Mouse (Mus musculus) embryonic fibroblast, embryonic 13.5 days (primary cell): ENCODE results near the gene Mettl7a3.
"Not testable (repeated sequence)": the region's sequence is repeated elsewhere in the genome, so short reads cannot be mapped to it uniquely, and the experiment has no call there.

Source experiments
- CTCF ChIP-seq: IDR thresholded peaks from 2 replicates; pipeline ENCODE4 v1.5.1; 2011; ENCODE audit warnings: mild to moderate bottlenecking, control low read depth, low read length, moderate library complexity, borderline replicate concordance; ENCODE audit not compliant: insufficient read depth
- POLR2A ChIP-seq: IDR thresholded peaks from 2 replicates; pipeline ENCODE4 v1.6.1; 2011; ENCODE audit warnings: low read depth, mild to moderate bottlenecking, control low read depth, low read length, moderate library complexity

DNA sequence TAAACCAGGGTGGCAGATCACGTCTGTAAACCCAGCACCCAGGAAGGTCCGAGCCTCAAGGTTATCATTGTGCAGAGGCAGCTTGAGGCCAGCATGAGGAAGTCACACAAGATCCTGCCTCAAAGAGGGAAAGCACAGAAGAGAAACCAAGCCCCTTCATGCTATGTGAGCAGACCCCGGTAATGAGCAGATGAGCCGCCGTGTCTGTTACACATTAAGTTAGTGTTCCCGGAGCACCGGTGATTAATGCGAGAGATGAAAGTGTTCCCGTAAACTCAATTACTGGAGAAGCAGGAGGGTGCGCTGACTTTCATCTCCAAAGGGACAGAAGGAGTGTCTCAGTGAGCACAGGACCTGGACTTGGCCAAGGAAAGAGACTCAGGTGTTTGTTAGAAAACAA lies 5.4 kb upstream of the Mettl7a3 start:
- TF ChIP-seq POLR2A, CTCF: not testable (repeated sequence)
